Mouse (Mus musculus): Measurements from ENCODE around the gene Tnfrsf1b.

- no peak for TF ChIP-seq CTCF (IDR thresholded peaks at IDR 0.05; ENCODE audit: low read depth, low read length)
- no peak for TF ChIP-seq POLR2A (IDR thresholded peaks at IDR 0.05; ENCODE audit: insufficient read depth, low read length)
- no peak for TF ChIP-seq EP300 (IDR thresholded peaks at IDR 0.05; ENCODE audit: insufficient read depth, low read depth, low read length)
Measured at GRCm38 (mm10) chr4:145263583-145263982, 16.9 kb upstream of the Tnfrsf1b start.

Data from ES-Bruce4 (cell line).